Mouse (Mus musculus) olfactory bulb, adult 2 months (tissue): ENCODE measurements around the gene Zfp992. TPM values are rescaled to one million over a fixed set of nuclear protein-coding genes. Genes with fewer than 3 reads are reported as not detected.
"Not testable (repeated sequence)": the region's sequence is repeated elsewhere in the genome, so short reads cannot be mapped to it uniquely, and the experiment has no call there.

Source experiments
- H3K27ac ChIP-seq: fragments of 200-500 bp; 2 replicates; pipeline ENCODE4 v1.5.1; 2012; ENCODE audit warnings: low read depth, low read length; ENCODE audit not compliant: insufficient read depth
- H3K4me1 ChIP-seq: fragments of 200-500 bp; 2 replicates; pipeline ENCODE4 v1.6.1; 2012; ENCODE audit warnings: low read length; ENCODE audit not compliant: control insufficient read depth, insufficient read depth
- H3K4me3 ChIP-seq: fragments of 200-500 bp; 2 replicates; pipeline ENCODE4 v1.5.1; 2012; ENCODE audit warnings: mild to moderate bottlenecking, low read depth, low read length, moderate library complexity; ENCODE audit not compliant: insufficient read depth
- CTCF ChIP-seq: fragments of 200-500 bp; IDR thresholded peaks from 2 replicates; pipeline ENCODE4 v1.5.1; 2012; ENCODE audit warnings: low read depth, mild to moderate bottlenecking, low read length, moderate library complexity; ENCODE audit not compliant: insufficient read depth
- POLR2A ChIP-seq: fragments of 200-500 bp; IDR thresholded peaks from 2 replicates; pipeline ENCODE4 v1.6.1; 2012; ENCODE audit warnings: mild to moderate bottlenecking, low read depth, low read length, moderate library complexity; ENCODE audit not compliant: insufficient read depth
- WGBS: fragments of 180-500 bp; shearing (Covaris S2); methylation state at CpG from one replicate; pipeline ENCODE4 v1.1.7; 2018; 5-methylcytosine and 5-hydroxymethylcytosine counted together
- polyA plus RNA-seq: library from polyadenylated mRNA; stranded (reverse); fragments of >200 nt; gene quantifications from 2 replicates; pipeline ENCODE4 v1.2.4, GENCODE M21; 2012; ENCODE audit warnings: low replicate concordance; ENCODE audit not compliant: missing spikeins, insufficient read depth, insufficient read length

The Zfp992 gene
- polyA plus RNA-seq, 1 experiment = not detected

DNA sequence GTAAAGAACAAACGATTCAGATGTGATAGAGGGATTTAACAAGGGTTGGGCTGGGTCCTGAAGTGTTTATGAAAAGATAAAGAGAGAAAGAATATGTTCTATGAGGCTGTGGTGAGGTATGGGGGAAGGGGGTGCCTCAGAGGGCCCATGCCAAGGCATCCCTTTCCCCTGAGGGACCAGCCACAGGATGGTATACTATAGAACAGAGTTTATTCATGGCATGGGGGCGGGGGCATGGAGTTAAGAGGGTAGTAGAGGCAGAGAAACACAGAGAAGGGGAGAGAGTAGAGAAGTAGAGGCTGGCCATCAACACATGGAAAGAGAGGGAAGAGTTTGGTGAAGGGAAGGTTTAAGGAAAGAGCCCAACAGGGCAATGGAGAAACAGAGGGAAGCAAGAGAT, 6.1 kb downstream of the Zfp992 start:
- WGBS = 29% methylated on average over 2 of the region's 2 CpGs
- H3K4me1 ChIP-seq = no peaks in the 10 kb centered on the region
- no peak for TF ChIP-seq CTCF
- no peak for TF ChIP-seq POLR2A
- no peak overlapping the region for H3K27ac ChIP-seq
- no peak overlapping the region for H3K4me3 ChIP-seq

DNA sequence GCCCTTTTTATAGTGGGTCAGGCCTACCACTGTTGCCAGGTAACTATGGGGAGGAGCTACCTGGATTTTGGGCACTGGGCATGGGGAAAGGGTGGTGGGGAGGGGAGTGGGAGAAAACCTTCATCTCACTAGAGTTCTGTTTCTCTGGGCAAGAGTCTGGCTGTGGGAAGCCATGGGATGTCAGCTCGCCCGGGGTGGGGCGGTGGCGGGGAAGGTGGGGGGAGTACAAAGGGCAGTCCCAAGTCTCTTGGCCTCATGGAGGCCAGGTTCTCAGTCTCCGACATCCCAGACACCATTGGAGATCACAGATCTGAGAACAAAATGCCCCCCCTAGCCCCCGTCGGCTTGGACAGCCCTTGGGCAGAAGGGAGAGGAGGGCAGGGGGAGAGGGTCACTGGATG, 6.5 kb downstream of the Zfp992 start:
- TF ChIP-seq POLR2A (no peak), CTCF (no peak; the same call in 1 of the 2 replicates)
- Histone ChIP-seq H3K4me1 (no peaks in the 10 kb centered on the region), H3K4me3 (no peak overlapping the region), H3K27ac (no peak overlapping the region)
- 92% methylated on average over 7 of the region's 7 CpGs for WGBS

DNA sequence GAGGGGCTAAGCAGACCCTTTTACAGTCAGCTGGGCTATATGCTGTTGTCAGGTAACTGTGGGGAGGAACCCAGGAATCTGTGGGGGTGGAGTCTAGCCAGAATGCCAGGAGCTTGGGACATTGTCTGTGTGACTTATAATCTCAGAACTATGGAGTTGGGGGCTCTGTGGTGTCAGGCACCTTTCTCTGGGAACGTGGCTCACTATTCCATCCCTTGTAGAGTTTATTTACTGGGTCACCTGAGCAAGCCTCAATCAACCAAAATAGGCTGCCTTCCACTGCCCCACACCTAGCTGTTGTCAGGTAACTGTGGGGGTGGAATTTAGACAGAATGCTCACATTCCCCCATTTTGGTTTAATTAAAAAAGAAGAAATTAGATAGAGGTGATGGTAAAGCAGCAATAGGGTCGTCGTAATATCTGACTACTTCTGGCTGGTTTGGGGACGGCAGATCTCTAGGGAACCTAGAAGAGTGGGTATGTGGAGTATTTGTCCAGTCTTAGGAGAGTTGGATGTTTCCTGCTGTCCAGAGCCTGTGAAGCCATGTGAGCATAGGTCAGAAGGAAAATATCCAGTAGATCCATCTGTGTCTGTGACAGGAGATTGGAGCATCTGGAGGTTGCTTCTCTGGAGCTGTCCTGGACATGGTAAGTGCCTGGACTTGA, 7.4 kb downstream of the Zfp992 start:
- Histone ChIP-seq H3K27ac (no peak overlapping the region), H3K4me3 (no peak overlapping the region), H3K4me1 (no peaks in the 10 kb centered on the region)
- TF ChIP-seq CTCF (no peak), POLR2A (no peak)
- WGBS = 65% methylated on average over 4 of the region's 4 CpGs

DNA sequence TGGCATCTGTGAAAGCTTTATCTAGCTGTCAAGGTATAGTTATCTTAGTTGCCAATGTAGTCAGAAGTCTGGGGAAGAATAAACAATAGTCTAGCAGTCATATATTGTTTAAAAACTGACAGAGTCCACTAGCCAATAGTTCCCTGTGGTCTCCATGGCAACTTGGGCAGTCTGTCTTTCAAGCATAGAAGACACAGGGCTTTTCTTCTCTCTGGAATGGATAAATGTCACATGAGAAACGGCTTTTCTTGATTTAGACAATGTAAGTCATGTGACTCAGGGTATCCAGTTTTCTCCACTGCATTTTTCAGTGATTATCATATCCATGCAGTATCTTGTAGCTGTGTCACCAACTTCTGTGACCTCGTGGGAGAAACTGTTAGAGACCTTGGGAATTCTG, 8.3 kb downstream of the Zfp992 start:
- WGBS = 41% methylated on average over 2 of the region's 2 CpGs
- Histone ChIP-seq H3K27ac (no peak overlapping the region), H3K4me3 (no peak overlapping the region), H3K4me1 (no peaks in the 10 kb centered on the region)
- TF ChIP-seq POLR2A = no peak
- TF ChIP-seq CTCF = no peak

DNA sequence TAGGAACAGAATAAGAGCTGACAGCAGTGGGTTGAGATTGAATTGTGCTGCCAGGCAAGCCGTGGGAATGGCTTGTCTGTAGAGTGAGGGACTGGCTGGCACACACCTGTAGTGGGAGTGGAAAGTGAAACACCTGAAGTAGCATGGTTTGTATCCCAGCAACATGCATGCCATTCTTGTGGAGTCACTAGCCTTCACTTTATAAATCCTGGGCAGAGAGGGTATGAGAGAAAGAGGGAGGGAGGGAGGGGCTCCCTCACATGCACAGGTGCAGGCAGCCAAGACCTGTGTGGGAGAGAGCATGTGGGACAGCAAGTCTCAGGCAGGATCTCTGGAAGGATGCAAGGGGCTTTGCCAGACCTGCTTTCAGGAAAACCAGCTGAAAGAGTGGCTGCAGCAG, 8.9 kb downstream of the Zfp992 start:
- Histone ChIP-seq H3K27ac (no peak overlapping the region), H3K4me3 (no peak overlapping the region), H3K4me1 (no peaks in the 10 kb centered on the region)
- TF ChIP-seq POLR2A = no peak
- TF ChIP-seq CTCF = no peak
- WGBS = 58% methylated on average over 1 of the region's 1 CpGs

DNA sequence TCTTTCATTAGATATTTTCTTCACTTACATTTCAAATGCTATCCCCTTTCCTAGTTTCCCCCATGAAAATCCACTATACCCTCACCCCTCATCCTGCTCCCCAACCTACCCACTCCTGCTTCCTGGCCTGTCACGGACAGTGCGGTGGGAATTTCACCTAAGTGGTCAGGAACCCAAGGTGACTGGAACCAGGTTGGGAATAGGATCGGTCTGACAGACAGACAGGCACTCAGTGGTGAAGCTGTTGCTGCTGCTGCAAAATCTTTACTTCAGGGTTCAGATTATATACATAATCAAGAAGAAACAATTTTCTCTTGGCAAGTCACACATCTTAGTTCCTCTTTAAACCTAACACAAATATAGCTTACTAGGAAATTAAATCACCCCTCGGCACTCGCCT, 11.0 kb downstream of the Zfp992 start:
- not testable (repeated sequence) for H3K4me3 ChIP-seq, H3K4me1 ChIP-seq, H3K27ac ChIP-seq
- 84% methylated on average over 5 of the region's 5 CpGs for WGBS

DNA sequence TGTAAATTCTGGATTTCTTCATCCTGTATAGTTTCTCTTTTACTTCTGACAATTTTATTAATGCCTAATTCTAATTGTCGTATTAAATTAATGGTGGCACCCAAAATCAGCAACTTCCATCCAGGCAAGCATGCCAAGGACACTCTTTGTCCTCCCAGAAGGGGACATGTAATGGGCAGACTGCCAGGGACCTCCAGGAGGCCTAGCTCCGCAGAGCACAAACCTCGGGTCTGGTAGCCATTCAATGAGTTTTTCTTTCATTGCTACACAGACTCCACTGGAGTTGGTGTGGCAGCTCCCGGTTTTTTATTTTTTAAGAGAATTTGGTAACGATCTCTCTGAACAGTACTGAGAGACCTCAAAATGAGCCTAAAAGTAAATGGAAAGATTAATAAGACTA, 11.9 kb downstream of the Zfp992 start:
- 76% methylated on average over 5 of the region's 5 CpGs for WGBS
- H3K4me3 ChIP-seq, H3K4me1 ChIP-seq, H3K27ac ChIP-seq: not testable (repeated sequence)

DNA sequence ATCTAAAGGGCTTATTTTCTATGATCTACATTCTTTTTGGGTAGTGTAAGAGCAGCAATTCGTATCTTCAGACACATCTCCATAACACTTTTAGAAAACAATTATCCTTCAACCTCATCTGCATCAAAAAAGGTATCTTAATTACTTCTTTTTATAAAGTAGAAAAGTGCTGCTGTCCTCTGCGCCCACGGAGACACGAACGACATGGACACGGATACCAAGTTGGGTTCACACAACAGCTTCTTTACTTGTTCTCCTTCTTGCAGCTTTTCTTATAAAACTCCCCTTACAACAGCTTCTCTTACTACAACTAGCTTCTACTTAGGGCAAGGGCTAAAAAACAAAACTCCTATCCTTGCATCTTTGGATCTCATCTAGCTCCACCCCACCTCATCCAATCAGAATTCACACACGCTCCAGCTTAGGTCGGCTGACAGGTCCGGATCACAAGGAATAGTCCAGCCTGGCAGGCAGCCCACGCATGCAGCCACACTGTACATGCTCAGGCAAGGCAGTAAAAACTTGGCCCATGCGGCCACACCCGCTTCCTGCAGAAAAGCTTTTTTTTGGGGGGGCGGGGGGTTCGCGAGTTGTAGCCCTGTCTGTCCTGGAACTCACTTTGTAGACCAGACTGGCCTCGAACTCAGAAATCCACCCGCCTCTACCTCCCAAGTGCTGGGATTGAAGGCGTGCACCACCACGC, 15.0 kb downstream of the Zfp992 start:
- H3K4me1 ChIP-seq, H3K27ac ChIP-seq, H3K4me3 ChIP-seq: not testable (repeated sequence)
- WGBS = 92% methylated on average over 19 of the region's 19 CpGs

DNA sequence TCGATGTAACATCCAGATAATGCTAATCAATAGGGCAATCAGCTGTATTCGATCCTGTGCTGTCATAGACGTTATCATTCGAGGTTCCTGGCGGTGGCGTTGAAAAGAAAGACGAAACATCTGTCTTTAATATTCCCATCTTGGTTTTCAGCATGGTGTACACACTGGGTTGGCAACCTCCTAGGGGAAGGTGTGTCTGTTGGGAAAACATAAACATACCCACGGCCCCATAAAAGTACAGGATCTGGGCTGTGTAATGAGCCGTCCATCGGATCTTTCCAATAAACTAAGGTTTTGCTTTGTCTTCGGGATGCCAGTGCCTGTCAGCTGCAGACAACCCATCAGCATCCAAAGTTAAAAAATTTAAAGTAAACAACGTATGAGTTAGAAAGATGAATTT, 21.2 kb downstream of the Zfp992 start:
- WGBS = 92% methylated on average over 11 of the region's 12 CpGs

DNA sequence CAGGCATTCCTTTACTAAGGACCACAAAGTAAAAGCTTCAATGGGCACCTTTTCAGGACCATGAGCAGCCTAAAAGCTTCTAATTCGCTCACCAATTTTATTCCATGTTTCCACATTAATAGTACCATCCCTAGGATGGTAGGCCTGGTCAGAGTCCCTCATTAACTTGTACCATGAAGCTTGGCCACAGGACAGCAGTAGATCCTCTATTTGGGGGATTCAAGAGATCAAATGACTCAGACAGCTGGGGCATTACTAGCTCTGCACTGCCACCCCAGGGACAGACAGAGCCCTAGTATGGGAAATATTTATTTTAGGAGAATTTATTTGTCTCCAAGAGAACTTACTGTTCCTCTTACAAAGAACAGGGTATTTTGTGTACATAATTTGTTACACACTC, 25.4 kb downstream of the Zfp992 start:
- not testable (repeated sequence) for H3K27ac ChIP-seq, H3K4me1 ChIP-seq
- WGBS = no CpG with 5 or more reads among the region's 1 CpGs

More for the DNA sequence above, 21.2 kb downstream of the Zfp992 start:
- not testable (repeated sequence) for H3K4me1 ChIP-seq, H3K27ac ChIP-seq, H3K4me3 ChIP-seq

DNA sequence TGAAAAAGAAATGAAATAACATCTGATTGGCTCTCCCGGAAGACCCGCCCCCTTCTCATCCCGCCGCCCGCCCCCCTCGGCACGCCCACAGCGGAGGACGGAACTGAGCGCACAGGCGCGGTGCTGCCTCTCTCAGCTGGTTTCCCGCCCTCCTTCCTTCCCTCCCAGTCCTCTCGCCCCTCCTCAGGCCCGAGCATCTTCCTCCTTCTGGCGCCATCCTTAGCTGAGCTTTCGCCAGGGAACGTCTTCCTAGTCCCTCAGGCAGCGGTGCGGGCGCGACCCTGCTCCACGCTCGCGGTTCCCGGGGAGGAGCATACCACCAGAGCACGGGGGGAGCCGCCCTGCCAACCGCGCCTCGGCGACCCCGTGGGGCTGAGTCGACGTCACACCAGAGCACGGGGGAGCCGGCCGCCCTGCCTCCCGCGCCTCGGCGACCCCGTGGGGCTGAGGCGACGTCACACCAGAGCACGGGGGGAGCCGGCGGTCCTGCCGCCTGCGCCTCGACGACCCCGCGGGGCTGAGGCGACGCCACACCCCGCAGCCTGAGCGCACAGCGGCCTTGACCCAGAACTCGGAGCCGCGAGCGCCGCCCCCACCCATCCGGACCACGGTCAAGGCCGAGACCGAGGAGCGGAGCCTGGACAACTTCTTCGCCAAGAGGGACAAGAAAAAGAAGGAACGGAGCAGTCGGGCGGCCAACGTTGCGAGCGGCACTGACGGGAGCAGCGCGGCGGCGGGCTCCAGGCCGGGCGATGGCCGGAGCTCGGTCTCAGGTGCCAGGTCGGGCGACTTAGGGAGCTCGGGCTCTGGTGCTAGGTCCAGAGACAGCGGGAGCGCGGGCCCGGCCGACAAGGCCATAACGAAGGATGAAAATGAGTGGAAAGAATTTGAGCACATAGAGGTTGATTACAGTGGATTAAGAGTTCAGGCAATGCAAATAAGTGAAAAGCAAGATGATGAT, 26.2 kb downstream of the Zfp992 start:
- H3K4me1 ChIP-seq, H3K27ac ChIP-seq, H3K4me3 ChIP-seq: not testable (repeated sequence)
- 66% methylated on average over 77 of the region's 94 CpGs for WGBS

More for the DNA sequence above, 25.4 kb downstream of the Zfp992 start:
- not testable (repeated sequence) for H3K4me3 ChIP-seq

DNA sequence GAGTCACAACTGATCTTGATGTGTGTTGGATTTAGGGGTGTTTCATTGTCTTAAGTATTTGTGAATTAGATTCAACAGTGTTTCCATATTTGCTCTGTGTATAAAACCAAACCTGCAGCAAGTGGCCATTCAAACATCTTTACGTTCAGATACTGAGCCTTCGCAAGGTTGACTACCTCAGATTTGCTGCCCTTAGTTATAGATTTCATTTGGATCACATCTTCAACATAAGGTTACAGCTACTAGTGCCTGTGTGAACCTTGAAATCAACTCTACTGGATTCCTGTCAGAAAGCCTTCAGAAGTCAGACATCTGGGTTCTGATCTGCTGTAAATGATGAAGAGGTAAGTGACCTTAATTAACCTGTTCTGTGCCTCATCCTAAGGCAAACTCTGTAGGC, 27.4 kb downstream of the Zfp992 start:
- WGBS = 95% methylated on average over 2 of the region's 2 CpGs
- H3K4me3 ChIP-seq, H3K27ac ChIP-seq, H3K4me1 ChIP-seq: not testable (repeated sequence)

DNA sequence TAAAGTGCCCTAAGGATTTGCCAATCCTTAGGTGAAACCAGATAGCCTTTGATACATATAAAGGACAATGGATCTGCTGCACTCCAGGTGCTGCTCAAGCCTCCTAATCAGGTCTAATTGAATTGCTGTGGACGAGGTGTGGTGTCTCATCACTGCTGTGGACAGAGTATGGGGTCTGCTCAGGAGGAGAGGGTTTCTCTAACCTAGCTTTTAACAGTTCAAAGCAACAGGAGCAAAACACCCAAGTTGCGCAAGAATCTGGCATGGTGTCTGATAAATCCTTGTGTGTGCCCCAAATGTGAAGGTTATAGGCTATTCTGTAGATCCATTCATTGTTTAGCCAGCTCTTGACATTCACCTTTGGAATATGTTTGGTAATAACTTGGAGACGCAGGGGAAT, 28.1 kb downstream of the Zfp992 start:
- WGBS = 75% methylated on average over 3 of the region's 3 CpGs
- H3K27ac ChIP-seq, H3K4me3 ChIP-seq, H3K4me1 ChIP-seq: not testable (repeated sequence)
